Mouse (Mus musculus): ENCODE measurements at regions not wholly inside any gene's neighbourhood (a gene's known extent, or its start where the extent isn't known, plus 50 kb on each side); places are given as distances from the start of the nearest gene placed in this dataset.

GRCm38 (mm10) chr11:71513067-71513350 lies 236.7 kb upstream of the Wscd1 start:
- DNase-seq (ENCODE audit: low spot score in 2 of 2), result no peak

GRCm38 (mm10) chr11:71515264-71515663 lies 234.5 kb upstream of the Wscd1 start:
- no peak for DNase-seq (ENCODE audit: low spot score in 2 of 2)

- DNase-seq (ENCODE audit: low spot score in 2 of 2), result no peak
These were observed 232.3 kb upstream of the Wscd1 start for GRCm38 (mm10) chr11:71517377-71517776.

- DNase-seq (ENCODE audit: low spot score in 2 of 2), result no peak
These were observed 222.0 kb upstream of the Wscd1 start for GRCm38 (mm10) chr11:71527691-71528090.

- DNase-seq (ENCODE audit: low spot score in 2 of 2), result no peak
These were observed 221.1 kb upstream of the Wscd1 start for GRCm38 (mm10) chr11:71528588-71528987.

- DNase-seq (ENCODE audit: low spot score in 2 of 2), result peak; percentile 5 to 19
These were observed 208.4 kb upstream of the Wscd1 start for GRCm38 (mm10) chr11:71541178-71541845.

- no peak for DNase-seq (ENCODE audit: low spot score in 2 of 2)
These were observed 192.3 kb upstream of the Wscd1 start for GRCm38 (mm10) chr11:71557412-71557811.

- DNase-seq (ENCODE audit: low spot score in 2 of 2), result no peak
These were observed 184.9 kb upstream of the Wscd1 start for GRCm38 (mm10) chr11:71564831-71565230.

GRCm38 (mm10) chr11:71576801-71577200 lies 172.9 kb upstream of the Wscd1 start:
- DNase-seq (ENCODE audit: low spot score in 2 of 2), result no peak

GRCm38 (mm10) chr11:71581775-71582174 lies 167.9 kb upstream of the Wscd1 start:
- DNase-seq (ENCODE audit: low spot score in 2 of 2), result no peak

- no peak for DNase-seq (ENCODE audit: low spot score in 2 of 2)
These were observed 158.7 kb upstream of the Wscd1 start for GRCm38 (mm10) chr11:71591014-71591413.

GRCm38 (mm10) chr11:71594250-71594847 lies 155.4 kb upstream of the Wscd1 start:
- no peak for DNase-seq (ENCODE audit: low spot score in 2 of 2)

- no peak for DNase-seq (ENCODE audit: low spot score in 2 of 2)
These were observed 152.0 kb upstream of the Wscd1 start for GRCm38 (mm10) chr11:71597709-71598108.

- no peak for DNase-seq (ENCODE audit: low spot score in 2 of 2)
These were observed 138.9 kb upstream of the Wscd1 start for GRCm38 (mm10) chr11:71610782-71611181.

GRCm38 (mm10) chr11:71615526-71615925 lies 134.2 kb upstream of the Wscd1 start:
- no peak for DNase-seq (ENCODE audit: low spot score in 2 of 2)

GRCm38 (mm10) chr11:71625501-71626191 lies 124.1 kb upstream of the Wscd1 start:
- no peak for DNase-seq (ENCODE audit: low spot score in 2 of 2)

- no peak for DNase-seq (ENCODE audit: low spot score in 2 of 2)
These were observed 113.6 kb upstream of the Wscd1 start for GRCm38 (mm10) chr11:71636111-71636510.

- DNase-seq (ENCODE audit: low spot score in 2 of 2), result no peak
These were observed 112.9 kb upstream of the Wscd1 start for GRCm38 (mm10) chr11:71636785-71637184.

- no peak for DNase-seq (ENCODE audit: low spot score in 2 of 2)
These were observed 106.8 kb upstream of the Wscd1 start for GRCm38 (mm10) chr11:71642886-71643285.

- DNase-seq (ENCODE audit: low spot score in 2 of 2), result peak; percentile 26 to 65
These were observed 97.9 kb upstream of the Wscd1 start for GRCm38 (mm10) chr11:71651756-71652380.

GRCm38 (mm10) chr11:71652381-71652775 lies 97.3 kb upstream of the Wscd1 start:
- peak; percentile 28 for DNase-seq (ENCODE audit: low spot score in 2 of 2)

GRCm38 (mm10) chr11:71658346-71658745 lies 91.4 kb upstream of the Wscd1 start:
- no peak for DNase-seq (ENCODE audit: low spot score in 2 of 2)
